Mouse (Mus musculus) cerebellum, postnatal 14 days (tissue): Measurements from ENCODE around the gene App.

Experiments
- DNase-seq, 2 experiments: peaks; one replicate each; pipeline ENCODE4 v3.0.0; 2021; ENCODE audit warnings: mixed read lengths in 2 of 2

App gene

DNA sequence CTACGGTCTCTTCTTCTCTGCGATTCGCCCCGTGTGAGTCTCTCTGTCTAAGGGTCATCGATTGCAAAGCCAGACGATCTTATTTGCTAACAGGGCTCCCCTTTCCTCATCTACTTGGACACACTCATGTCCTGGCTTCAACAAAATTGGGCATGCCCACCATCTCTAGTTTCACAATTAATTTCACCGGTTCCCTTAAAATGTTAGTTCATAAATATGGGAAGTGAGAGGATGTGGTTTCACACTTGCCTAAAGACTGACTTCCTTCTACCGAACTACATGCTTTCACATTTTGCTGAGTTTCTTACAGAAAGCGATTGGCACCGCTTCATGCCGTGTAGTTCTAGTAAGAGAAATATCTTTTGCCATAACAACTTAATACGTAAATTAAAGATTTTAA is 101.8 kb downstream of the App start:
- no peak for DNase-seq

DNA sequence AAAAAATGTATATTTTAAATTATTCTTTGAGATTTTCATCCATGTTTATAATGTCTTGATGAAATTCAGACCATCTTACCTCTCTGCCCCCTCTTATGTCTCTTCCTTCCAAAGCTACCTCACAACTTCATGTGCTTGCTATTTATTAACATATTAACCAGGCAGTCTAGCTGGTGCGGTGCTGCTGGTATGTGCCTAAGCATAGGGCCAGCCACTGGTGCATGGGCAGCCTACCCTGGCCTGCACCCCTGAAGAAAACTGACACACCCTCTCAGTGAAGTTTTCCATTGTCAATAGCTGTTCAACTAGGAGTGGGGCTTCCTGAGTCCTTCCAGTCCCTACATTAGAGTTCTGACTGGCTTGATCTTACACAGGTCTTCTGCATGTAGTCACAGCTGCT is 102.3 kb downstream of the App start:
- no peak for DNase-seq

DNA sequence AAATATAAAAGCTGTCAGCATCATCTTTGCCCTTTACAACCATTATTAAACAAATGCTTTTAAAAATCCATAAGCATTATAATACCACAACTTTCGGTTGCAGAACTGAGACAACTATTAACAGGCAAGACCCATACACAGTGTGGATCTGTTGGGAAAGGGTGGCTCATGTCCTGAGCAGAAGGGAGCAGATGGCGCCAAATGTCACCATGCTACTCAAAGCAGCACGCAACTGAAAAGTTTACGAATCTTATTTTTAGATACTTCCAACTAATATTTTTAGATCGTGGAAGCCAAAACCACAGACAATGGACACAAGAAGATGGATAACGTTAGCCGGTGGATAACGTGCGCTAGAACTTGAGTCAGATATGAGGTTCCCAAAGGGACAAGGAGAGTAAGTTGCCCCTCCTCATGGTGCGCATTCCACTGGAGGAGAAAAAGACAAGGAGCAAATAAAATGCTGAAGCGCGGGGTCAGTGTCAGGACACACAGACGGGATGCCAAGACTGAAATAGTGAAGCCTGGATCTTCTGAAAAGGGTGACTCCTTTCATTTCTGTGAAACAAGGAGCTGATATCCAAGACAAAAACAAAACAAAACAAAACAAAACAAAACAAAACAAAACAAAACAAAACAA is 106.2 kb downstream of the App start:
- peak in 1 of 2 experiments; percentile 30 for DNase-seq

DNA sequence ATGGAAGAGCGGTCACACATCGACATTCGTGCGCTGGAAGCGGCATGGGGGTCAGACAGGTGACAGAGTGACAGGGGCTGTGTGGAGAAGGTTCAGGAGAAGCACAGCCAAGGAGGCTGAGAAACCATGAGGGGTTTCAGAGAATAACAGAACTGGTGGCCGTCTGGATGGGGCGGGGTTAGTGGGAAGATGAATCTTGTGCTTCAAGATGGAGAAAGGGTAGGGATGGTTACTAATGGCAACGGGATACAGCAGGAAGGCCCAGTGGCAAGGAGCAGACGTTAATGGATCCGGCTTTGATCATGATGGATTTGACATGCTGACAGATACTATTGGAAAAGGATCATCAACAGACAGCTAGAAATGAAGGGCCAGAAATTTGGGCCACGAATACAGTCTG is 107.3 kb downstream of the App start:
- no peak for DNase-seq

DNA sequence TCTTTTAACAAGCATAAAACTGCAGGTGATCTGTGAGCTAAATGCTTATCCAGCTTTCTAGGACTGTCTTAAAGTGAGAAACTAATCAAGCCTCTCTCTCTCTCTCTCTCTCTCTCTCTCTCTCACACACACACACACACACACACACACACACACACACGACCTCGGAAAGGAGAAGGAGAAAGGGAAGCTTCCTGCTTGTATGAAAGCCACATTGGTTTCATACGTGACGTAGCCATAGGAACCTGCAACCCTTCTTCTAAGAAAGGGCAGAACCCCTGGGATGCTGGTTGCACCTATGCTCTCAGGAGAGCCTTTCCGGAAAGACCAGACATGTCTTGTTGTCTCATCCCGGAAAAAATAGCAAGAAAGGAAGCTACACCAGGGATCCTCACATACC is 108.8 kb downstream of the App start:
- no peak for DNase-seq

DNA sequence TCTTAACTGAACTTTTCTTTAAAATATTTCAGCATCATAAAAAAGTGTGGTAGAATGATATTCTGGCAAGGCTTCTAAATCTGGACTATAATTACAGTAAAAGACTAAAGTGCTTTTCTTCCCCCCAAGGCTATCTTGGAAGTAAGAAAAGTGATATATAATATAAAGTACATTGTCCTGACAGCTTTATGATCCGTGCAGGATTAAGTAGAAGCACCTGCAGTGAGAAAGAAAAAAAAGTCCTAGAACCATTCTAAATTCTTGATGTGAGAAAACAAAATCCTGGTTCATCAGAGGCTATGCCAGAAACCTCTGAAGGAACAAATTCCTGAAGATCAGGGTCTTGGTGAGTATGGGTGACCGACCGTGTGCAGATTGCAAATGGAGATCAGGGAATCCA is 110.8 kb downstream of the App start:
- DNase-seq: no peak

DNA sequence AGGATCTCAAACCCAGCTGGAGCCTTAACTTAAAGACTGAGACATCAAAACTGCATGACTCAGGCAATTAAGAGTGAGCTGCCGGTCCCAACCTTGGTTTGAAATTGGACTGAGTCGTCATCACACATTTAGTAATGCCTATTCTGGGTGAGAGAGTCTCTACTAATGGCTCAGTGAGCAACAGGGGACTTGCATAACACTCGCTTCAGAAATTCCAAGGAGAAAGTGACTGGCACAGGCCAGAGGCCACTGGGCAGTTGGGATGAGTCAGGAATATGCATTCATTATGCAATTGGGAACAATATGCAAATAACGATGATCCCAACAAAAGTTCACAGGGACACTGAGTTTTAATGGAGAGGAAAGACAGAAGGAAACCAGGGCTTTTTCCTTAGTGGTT is 111.8 kb downstream of the App start:
- no peak for DNase-seq

DNA sequence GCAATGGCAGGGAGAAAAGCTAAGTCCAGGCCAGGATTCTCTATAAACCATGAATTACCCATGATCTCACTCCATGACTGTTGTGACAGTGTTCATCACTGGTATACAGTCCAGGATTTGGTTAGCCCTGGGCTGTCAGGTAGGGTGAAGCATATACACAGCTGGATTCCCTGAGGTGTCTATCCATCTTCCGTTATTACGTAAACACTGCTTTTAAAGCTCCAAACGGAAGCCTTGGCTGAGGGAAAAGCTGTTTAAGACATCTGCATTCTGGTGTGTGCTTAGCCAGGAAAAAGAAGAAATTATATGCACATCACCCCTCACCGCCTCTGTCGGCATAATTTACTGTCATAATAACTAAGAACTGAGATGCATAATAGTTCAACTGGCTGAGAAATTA is 115.4 kb downstream of the App start:
- no peak for DNase-seq

DNA sequence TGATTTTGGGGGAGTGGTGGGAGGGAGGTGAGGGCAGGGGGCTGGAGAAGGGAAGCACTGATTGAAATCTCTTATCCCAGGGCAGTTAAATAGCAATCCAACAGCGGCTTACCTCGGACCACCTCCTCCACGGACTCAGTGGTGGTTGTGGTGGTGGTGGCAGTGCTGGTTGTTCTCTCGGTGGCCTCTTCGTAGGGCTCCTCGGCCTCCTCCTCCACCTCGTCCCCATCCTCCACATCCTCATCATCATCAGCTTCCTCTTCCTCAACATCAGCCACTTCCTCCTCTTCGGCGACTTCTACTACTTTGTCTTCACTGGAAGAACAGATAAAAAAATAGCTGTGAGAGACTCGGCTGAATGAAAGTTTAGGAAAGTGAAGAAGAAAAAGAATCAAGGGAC is 117.4 kb downstream of the App start:
- no peak for DNase-seq

DNA sequence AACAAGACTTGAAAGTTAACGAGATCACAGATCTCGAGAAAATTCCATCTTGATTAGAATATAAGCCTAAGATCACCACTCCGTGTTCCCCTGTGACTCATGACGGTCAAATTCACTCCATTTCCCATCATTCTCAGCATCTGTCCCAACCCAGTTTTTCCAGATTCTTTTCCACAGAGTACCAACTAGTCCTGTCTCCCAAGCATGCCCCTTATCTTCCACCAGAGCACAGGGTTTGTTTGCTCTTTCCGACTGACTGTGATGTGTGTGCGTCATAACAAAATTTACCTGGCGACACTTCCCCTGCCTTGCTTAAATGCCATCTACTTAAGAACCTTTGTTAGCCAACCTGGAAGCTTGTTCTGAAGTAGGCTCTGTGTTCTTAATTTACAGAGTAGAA is 119.6 kb downstream of the App start:
- DNase-seq: no peak

DNA sequence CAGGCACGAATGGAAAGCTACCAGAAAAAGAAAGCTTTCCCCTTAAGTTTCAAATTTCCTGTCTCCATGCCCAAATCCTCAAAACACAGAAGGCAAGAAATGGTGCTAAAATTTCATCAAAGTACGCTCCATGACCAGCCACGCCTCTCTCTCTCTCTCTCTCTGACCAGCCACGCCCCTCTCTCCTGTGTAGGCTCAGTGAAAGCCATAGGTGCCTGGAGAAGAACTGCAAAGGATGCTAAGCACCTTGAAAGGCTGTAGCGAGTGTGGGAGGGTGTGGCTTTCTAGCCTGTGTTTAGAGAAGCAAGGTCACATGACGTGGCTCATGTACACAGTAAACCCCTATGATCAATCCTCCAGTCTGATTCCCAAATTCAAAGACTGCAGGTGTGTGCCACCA is 126.3 kb downstream of the App start:
- no peak for DNase-seq

DNA sequence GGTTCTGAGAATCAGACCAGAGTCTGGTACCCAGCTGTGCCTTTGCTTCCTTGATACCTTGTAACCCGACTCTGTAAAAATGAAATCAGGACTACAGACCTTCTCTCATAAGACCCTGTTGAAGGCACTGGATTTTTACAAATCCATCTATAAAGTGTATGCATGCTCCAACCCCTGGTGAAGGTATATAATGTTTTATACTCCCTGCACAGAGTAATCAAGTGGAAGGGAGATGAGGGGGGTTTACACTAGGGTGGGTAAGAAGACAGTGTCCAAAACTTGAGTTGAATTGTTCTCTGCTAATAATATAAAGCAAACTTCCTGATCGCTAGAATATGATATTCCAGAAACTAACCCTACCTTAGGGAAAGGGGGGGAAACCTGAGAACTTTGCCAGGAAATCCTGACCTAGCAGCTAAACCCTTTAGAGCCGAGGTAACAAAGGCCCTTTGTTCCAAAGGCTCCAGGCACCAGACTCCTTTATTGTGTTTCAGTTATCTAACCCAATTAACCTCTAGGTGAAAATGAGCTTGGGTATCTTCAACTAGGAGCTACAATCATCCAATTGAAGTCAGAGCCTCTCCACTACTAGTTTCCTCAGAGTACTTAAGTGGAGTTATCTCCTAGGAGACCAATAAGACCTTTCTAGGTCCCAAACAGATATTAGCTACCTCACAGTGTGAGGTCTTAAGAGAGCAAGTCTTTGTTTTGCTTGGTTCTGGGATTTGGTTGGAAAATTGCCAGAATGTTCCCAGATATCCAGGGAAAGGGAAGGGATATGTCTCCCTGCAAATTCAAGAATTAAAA is 132.2 kb downstream of the App start:
- DNase-seq: no peak

DNA sequence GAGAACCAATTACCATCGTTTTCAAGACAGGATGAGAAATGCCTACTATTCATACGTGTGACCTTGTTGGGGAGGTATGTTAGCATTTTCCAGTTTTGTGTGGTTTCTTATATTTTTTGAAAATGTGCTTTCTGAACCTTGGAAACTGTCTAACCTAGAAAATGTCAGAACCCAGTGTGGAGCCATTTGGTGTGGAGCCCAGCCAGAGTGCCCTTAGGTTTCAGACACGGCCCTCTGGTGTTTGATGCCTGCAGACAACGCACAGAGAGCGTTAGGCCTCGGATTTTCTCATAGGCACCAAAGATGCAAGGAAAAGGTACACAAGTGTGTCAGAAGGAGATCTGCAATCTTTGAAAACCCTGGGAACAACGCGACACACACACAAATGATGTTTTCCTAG is 134.8 kb downstream of the App start:
- DNase-seq: peak; percentile 49 to 60

DNA sequence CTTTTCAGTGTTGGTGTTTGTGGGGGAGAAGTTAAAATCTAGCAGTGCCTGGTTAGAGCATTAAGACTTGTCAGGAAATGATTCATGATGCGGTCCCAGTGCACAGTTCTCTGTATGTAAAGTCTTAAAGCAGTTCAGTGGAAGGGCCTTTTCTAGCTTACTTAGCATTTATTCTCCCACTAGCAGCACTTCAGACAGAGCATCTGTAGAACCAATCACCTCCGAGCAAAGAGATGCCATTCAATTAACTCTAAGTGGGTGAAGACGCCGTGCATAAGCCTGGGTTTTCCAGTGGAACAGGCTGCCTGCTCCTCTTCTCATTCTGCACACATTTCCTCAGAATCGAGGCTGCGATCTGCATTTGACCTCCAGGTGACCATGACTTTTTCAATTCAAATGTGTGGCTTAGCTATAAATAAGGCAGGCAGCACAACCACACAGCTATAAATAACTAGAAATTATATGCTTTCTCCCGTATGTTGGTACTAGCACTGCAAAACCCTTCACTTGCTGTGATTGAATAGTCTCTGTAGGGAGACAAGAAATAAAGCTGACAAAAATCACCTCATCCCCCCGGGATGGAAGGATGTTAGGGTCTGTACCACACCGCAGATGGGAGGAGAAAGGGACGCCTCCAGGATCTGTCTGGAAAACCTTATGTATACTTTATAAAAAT is 135.5 kb downstream of the App start:
- DNase-seq: no peak

DNA sequence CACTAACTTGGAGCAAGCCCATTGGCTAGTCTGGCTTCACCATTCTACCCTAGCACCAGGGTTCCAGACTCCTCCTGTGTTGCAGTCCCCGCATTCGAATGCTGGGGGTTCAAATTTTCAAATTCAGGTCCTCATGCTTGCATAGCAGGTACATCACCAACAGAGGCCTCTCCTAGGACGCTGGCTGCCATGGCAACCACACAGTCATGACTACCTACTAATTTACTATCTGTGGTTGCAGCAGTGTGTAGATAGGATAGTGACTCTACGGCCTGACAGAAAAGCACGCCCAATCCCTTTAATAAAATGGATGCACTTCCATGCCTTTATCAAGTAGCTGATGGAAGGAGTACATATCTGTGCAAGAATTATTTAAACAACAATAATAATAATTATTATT is 137.8 kb downstream of the App start:
- DNase-seq: no peak

DNA sequence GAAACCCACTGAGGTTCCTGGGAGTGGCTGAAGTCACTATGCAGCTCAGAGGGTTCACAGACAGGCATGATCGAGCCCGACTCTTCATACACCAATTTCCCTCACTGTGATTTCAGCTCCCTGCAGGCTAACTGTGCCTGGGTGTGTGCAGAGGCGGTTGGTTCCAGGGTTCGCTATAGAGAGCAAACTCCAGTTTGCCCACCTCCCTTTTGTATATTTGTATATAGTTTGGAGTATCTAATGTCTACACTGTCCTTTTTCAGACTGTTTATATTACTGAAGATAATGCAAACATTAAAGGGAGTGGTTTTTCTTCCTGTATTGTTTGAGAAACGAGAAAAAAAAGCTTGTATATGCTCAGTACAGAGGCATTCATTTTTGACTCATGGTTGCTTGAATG is 139.8 kb downstream of the App start:
- DNase-seq: no peak

DNA sequence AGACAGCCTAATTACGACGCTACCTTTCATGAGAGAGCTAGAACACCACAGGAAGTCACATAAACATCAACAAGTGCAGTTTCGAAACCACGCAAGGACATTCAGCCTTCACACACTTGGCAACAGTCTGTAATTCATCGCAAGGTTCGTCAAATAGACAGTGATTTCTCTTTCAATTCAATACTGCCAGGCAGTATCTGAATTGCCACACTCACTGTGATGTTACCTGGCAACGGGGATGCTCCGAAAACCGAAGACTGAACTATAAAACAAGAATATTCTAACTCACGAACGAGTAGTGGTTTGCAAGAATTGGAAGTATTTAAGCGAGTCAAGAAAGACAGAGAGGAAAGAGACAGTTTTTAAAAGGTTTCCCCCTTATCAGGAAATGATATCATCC is 142.8 kb downstream of the App start:
- DNase-seq: no peak

DNA sequence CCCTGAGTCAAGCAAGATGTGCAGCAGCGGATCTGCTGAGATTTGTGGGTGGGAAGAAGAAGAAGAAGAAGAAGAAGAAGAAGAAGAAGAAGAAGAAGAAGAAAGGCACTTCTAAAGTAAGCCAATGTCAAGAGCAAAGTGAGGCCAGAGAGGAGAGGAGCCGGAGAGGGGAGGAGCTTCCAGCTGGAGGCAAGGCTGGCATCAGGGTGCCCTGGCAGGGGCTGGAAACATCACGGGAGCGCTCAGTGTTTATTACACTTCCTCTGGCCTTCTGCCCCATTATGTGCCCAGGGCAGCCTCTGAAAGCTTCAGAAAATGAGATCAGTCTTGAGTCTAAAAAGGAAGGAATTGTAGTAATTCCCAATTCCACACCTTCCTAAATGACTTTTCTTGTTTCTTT is 145.2 kb downstream of the App start:
- no peak for DNase-seq

DNA sequence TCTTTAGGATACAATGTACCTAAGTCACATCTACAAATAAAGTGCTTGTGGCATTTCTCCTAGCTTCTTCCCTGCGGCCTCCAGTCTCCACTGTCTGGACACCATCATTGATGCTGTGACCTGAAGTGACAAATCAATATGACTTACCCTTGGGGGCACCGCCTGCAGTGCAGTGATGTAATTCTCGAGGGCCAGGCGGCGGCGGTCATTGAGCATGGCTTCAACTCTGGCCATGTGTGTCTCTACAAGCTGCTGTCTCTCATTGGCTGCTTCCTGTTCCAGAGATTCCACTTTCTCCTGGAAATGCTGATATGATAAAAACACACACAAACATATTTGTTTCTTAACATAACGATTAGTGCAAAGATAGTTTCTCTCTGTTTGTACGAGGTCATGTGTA is 148.9 kb downstream of the App start:
- DNase-seq: no peak

DNA sequence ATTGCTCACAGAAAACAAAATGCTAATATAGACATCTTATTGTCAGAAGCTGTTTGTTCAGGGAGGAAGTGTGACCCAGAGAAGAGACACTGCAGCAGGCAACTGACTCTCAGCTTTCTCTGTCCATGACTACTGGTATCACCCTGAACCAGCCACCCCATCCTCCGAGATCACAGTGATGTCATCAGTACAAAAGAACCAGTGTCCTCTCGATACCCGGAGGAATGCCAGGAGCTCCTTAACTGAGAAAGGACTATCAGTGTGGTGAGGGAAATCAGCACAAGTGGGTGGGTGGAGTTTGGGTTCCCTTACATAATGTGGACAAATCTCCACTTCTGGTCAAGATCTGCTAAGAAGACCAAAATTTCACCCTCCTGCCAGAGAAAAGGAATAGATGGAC is 150.5 kb downstream of the App start:
- DNase-seq: peak in 1 of 2 experiments; percentile 13

DNA sequence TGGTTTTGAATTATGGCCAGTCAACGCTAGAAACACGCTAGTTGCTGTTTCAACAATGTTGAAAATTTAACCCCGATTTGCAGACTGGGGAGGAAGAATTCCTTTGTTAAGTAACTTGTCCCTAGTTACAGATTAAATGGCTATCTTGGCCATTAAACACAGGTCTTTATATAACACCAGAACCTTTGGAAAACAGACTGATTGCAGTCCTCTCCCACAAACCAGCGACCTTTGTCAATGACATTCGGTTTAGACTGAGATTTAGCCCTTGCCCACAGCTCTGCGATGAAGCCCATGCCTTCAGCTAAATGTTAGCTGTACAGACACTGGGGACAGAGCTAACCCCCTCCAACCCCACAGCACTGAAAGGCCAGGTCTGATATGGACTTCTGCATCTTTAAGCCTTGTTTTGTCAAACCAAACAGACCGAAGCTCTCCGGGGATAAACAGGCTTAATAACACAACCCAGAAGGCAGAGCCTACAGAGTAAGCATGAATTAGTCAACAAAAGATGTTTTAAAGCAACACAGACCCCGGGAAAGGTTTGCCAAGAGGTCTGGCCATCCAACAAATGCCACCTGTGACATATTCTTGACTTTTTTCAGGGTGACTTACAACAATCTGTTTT is 152.8 kb downstream of the App start:
- no peak for DNase-seq

DNA sequence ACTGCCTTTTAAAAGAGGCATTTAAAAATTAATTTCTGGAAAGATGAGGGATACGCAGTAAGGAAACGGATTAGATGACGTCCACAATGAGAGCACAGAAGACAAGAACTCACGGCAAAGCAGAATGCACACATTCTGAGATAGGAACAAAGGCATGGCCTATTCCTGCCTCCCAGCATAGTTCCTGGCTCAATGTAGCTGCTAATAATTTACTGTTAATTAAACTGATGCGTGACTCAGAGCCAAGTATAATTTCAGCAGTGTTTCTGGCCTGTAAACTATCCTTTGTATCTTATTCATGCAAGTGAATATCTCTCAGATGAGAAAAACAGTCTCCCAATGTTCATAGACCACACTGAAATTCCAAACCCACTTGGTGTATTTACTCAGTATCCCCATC is 154.3 kb downstream of the App start:
- DNase-seq: no peak

DNA sequence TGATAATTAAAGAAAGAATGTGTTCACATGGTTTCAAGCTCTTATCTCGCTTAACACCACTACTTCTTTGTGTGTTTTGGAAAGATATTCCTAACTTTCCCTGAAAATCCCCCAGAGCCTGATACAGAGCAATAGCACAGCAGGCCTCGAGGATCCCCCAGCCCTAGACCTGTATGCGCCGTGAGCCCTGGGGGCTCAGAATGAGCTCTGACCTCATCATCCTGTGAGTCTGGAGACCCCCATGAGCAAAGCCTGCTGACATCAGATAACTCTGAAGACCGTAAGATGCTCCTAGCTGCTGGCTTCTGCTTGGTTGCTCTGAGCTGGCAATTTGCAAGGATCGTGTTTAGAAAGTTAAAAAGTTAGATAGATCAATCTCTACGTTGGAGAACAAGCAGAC is 155.7 kb downstream of the App start:
- no peak for DNase-seq

DNA sequence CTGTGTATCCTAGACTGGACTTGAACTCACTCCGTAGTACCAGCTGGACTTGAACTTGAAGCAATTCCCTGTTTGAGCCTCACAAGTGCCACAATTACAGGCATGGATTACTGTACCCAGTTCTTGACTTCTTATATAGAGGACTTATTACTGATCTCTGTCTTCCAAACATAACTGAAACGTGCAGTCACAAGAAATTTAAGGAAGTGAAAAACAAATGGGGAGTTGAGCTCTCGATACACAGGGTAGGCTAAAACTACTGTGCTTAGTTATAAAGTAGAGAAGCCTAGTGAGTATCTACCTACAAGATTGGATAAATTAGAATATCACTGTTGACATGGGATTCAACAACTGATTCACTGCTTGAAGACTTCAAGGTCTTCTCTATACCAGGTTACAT is 160.9 kb downstream of the App start:
- no peak for DNase-seq
